Mouse (Mus musculus) heart, embryonic 11.5 days (tissue): ENCODE measurements around the gene Pgc. TPM values are rescaled to one million over a fixed set of nuclear protein-coding genes. Genes with fewer than 3 reads are reported as not detected.
A peak's percentile ranks its signal among the peaks of the same experiment; 100 is the strongest.

Experiments used
- ATAC-seq: fragments of 200-750 bp; cut with Nextera tagmentation; replicated peaks from 2 replicates; pipeline ENCODE4 v1.8.0; 2017; ENCODE audit warnings: moderate library complexity; ENCODE audit not compliant: insufficient number of reproducible peaks, low FRiP score, low TSS enrichment
- H3K27ac ChIP-seq: fragments of 300-500 bp; sonication (generic); 2 replicates; pipeline ENCODE4 v1.5.1; 2014; ENCODE audit warnings: mild to moderate bottlenecking, low read depth, low read length
- H3K27me3 ChIP-seq: fragments of 300-500 bp; sonication (generic); 2 replicates; pipeline ENCODE4 v1.6.1; 2014; ENCODE audit warnings: mild to moderate bottlenecking, low read length, mixed read lengths; ENCODE audit not compliant: control insufficient read depth, insufficient read depth
- H3K36me3 ChIP-seq: fragments of 300-500 bp; sonication (generic); 2 replicates; pipeline ENCODE4 v1.6.1; 2014; ENCODE audit warnings: mild to moderate bottlenecking, low read length, moderate library complexity, mixed read lengths; ENCODE audit not compliant: control insufficient read depth, insufficient read depth
- H3K4me1 ChIP-seq: fragments of 300-500 bp; sonication (generic); 2 replicates; pipeline ENCODE4 v1.6.1; 2014; ENCODE audit warnings: low read length; ENCODE audit not compliant: control insufficient read depth, insufficient read depth
- H3K4me2 ChIP-seq: fragments of 300-500 bp; sonication (generic); 2 replicates; pipeline ENCODE4 v1.6.1; 2014; ENCODE audit warnings: mild to moderate bottlenecking, moderate library complexity
- H3K4me3 ChIP-seq: fragments of 300-500 bp; sonication (generic); 2 replicates; pipeline ENCODE4 v1.5.1; 2014; ENCODE audit warnings: low read depth, low read length
- H3K9ac ChIP-seq: fragments of 300-500 bp; sonication (generic); 2 replicates; pipeline ENCODE4 v1.6.1; 2014; ENCODE audit warnings: mild to moderate bottlenecking, low read depth, low read length, moderate library complexity
- H3K9me3 ChIP-seq: fragments of 300-500 bp; sonication (generic); replicated peaks from 2 replicates; pipeline ENCODE4 v1.6.1; 2016; ENCODE audit warnings: low read length; ENCODE audit not compliant: control insufficient read depth
- WGBS: fragments of 180-500 bp; shearing (Covaris S2); extraction: QIAGEN DNeasy Blood & Tissue Kit; methylation state at CpG from one replicate; pipeline ENCODE4 v1.1.7; 2014; ENCODE audit not compliant: insufficient replicate concordance; 5-methylcytosine and 5-hydroxymethylcytosine counted together
- polyA plus RNA-seq: library from polyadenylated mRNA; unstranded; fragments of >200 nt; fragmentation: Nextera tagmentation; extraction: Ambion mirVana; gene quantifications from 2 replicates; pipeline ENCODE4 v1.2.1, GENCODE M21; 2014

Gene Pgc
- polyA plus RNA-seq, 1 experiment from 2014 or later, result not detected

DNA sequence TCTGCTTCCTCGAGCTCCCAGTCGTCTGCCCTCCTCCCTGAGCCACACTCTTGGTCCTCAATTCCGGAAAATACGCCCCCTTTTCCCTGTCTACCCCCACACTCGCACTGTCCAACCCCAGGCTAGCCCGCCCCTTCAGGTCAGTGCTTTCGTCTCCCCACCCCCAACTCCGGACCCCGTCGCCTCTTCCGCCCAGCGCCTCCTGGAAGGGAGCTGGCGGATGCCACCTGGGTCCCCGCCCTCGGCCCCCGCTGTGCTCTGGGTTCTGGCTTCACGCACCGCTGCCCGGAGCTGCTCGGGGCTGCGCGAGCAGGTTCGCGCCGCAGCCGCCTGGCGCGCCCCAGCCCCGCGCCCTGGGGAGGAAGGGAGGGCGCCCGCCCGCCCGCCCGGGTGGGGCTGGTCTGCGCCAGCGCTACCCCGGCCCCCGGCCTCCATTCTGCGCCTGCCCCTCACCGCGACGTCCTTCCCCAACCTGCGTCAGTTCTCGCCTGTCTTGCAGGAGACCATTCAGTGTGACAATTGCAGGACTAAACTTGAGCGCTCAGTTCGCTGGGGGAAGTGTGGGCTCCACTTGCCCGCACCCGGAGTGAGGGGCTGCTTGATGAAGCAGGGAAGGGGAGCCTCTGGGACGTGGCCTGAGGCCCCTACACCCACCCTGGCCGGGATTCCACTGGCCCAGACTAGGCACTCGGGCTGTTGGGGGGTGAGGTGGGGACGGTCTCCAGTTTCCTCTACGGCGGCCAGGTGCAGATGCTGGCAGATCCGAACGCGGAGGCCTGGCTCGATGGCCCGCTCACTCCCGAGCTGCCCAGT is 11.6 kb downstream of the Pgc start:
- Histone ChIP-seq H3K27me3 (no peaks in the 10 kb centered on the region), H3K4me2 (peak overlapping the region; percentile 99), H3K4me3 (peak overlapping the region; percentile 87), H3K9ac (peak overlapping the region; percentile 79), H3K4me1 (peaks cover 31% of the 10 kb centered on the region), H3K36me3 (no peaks in the 10 kb centered on the region), H3K9me3 (no peaks in the 10 kb centered on the region), H3K27ac (peak overlapping the region; percentile 88)
- under 1% methylated on average over 49 of the region's 61 CpGs for WGBS
- ATAC-seq, result peak; percentile 59

DNA sequence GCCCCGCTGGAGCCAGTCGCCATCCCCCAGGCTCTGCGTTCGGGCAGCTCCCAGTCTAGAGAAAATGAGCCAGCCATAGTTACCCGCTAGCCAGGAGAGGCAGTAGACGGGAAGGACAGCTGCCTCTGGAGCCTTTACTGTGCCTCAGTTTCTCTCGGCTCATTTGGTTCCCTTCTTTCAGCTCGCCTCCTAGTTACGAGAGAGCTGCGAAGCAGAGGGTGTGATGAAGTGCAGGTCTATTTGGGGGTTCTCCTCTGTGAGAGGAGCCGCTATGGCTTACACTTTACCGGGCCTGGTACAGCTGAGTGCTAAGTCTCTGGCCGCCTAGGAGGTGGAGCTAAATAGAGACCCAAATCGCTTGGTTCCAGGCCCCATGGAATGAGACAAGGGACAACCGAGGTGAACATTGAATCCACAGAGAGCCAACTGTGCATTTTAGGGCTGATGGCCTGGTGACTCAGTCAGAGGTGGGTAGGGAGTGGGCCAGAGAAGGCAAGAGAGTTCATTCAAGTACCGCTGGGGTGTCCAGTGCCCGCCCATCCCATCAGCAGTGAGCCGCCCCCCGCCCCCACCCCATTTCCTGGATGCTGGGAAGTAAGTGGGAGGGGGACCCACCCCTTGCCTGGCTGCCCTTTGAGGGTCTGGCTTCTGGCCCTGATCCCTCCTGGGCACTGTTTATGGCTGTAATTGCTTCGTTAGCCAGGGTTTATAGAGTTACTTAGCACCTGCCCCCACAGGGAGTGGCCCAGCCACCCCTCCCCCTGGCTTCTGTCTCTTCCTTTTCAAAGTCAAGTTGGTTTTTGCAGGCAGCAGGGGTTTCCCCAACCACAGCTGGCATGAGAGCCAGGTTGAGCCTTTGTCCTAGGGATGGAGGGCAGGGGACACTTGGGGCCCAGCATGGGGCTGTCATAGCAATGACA is 12.5 kb downstream of the Pgc start:
- Histone ChIP-seq H3K27me3 (no peaks in the 10 kb centered on the region), H3K4me1 (peaks cover 36% of the 10 kb centered on the region), H3K4me2 (peak overlapping the region; percentile 99), H3K9me3 (no peaks in the 10 kb centered on the region), H3K27ac (peak overlapping the region; percentile 88; the same call in 1 of the 2 replicates), H3K9ac (peak overlapping the region; percentile 79), H3K4me3 (peak overlapping the region; percentile 87), H3K36me3 (no peaks in the 10 kb centered on the region)
- 5% methylated on average over 20 of the region's 20 CpGs for WGBS
- ATAC-seq, result no peak

DNA sequence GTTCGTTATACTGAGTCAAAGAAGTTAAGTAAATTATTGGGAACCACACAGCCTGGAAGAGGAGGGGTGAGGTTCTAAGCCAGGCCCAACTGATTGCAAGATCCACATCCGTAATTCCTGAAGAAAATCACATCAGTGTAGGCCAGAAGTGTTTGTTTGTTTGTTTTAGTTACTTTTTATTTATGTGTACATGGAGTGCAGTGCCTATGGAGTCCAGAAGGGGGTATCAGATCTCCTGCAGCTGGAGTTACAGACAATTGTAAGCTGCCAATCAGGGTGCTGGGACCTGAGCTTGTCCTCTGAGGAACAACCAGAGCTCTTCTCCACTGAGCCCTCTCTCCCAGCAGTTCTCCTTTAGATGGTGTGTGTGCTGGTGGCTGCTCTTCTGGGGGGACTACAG is 13.5 kb downstream of the Pgc start:
- Histone ChIP-seq H3K36me3 (no peaks in the 10 kb centered on the region), H3K27me3 (no peaks in the 10 kb centered on the region), H3K9me3 (no peaks in the 10 kb centered on the region), H3K9ac (no peak overlapping the region), H3K4me2 (no peak overlapping the region), H3K4me3 (no peak overlapping the region), H3K4me1 (peaks cover 36% of the 10 kb centered on the region), H3K27ac (no peak overlapping the region)
- no peak for ATAC-seq
- 83% methylated on average over 2 of the region's 2 CpGs for WGBS

DNA sequence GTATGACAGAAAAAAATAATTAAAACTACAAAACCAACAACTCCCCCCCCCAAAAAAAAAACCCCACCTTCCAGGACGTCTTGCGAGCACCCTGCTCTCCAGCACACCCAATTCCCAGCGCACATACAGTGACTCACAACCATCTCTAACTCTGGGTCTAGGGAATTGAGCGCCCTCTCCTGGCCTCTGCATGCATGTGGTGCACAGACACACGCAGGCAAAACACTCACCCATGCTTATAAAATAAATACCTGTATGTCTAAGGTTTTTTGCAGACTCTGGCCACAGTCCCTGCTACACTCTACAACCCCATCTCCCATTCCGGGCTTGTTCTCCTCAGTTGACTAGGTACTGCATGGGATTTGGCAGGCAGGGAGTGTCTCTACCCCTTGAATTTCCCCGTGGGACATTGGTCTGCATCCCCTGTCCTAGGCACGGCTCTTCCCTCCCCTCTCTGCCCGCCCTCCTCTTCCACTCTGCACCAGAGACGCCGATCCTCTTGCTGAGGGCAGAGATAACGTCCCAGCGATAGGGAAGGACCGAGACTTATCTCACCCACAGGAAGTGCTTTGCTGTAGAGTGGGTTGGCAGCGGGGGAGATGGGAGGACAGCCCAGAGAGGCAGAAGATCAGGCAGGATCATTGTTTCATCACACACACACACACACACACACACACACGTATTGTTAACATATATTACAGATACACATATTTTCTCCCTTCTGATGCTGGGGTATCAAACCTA is 16.5 kb downstream of the Pgc start:
- Histone ChIP-seq H3K27ac (peak overlapping the region; percentile 18; the same call in 1 of the 2 replicates), H3K9me3 (no peaks in the 10 kb centered on the region), H3K4me2 (peak overlapping the region; percentile 25; the same call in 1 of the 2 replicates), H3K4me1 (peaks cover 36% of the 10 kb centered on the region), H3K9ac (no peak overlapping the region), H3K27me3 (no peaks in the 10 kb centered on the region), H3K36me3 (no peaks in the 10 kb centered on the region), H3K4me3 (no peak overlapping the region)
- WGBS, result 15% methylated on average over 16 of the region's 16 CpGs
- no peak for ATAC-seq

DNA sequence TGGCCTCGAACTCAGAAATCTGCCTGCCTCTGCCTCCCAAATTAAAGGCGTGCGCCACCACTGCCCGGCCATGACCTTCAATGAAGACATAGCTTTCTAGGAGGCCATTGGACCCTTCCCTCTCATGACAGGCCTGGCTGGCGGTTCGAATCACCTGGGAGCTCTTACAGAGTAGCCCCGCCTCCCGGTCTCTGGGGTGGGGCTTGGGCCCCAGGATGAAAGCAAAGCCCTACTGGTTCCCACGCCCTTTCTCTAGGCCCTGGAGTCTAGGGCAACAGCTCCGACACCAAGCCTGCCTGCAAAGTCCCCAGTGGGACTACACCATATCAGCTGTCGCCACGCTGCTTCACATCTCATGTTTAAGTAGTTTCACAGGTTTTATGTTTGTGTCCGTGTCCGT is 17.4 kb downstream of the Pgc start:
- H3K27ac ChIP-seq, result no peak overlapping the region
- no peaks in the 10 kb centered on the region for H3K27me3 ChIP-seq
- no peaks in the 10 kb centered on the region for H3K9me3 ChIP-seq
- no peak overlapping the region for H3K9ac ChIP-seq
- WGBS, result 87% methylated on average over 14 of the region's 14 CpGs
- no peaks in the 10 kb centered on the region for H3K36me3 ChIP-seq
- no peak overlapping the region for H3K4me3 ChIP-seq
- H3K4me1 ChIP-seq, result peaks cover 36% of the 10 kb centered on the region
- H3K4me2 ChIP-seq, result no peak overlapping the region
- no peak for ATAC-seq

DNA sequence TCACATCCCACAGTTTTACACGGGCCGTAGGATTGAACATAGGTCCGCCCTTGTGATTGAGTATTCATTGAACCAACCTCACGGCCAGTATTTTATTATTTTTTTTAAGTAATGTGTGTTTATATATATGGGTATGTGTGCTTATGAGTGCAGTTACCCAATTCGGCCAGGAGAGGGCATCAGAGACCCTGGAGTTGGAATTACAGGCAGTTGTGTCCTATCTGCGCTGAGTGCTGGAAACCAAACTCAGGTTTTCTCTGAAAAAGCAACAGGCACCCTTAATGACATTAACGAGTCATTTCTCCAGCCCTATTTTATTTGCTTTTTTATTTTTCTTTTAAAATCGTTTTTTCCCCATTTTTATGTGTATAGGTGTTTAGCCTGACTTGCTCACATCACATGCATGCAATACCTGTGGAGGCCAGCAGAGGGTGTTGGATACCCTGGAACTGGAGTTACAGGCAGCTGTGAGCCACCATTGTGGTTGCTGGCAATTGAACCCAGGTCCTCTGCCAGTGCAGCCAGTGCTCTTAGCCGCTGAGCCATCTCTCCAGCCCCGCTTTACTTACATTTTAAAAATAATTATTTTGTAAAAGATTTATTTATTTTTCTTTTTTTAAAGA is 18.2 kb downstream of the Pgc start:
- H3K9me3 ChIP-seq, result no peaks in the 10 kb centered on the region
- H3K4me3 ChIP-seq, result no peak overlapping the region
- H3K27me3 ChIP-seq, result no peaks in the 10 kb centered on the region
- H3K27ac ChIP-seq, result no peak overlapping the region
- WGBS, result 86% methylated on average over 10 of the region's 10 CpGs
- no peak for ATAC-seq
- H3K4me1 ChIP-seq, result peaks cover 35% of the 10 kb centered on the region
- H3K36me3 ChIP-seq, result no peaks in the 10 kb centered on the region
- no peak overlapping the region for H3K4me2 ChIP-seq
- H3K9ac ChIP-seq, result no peak overlapping the region

DNA sequence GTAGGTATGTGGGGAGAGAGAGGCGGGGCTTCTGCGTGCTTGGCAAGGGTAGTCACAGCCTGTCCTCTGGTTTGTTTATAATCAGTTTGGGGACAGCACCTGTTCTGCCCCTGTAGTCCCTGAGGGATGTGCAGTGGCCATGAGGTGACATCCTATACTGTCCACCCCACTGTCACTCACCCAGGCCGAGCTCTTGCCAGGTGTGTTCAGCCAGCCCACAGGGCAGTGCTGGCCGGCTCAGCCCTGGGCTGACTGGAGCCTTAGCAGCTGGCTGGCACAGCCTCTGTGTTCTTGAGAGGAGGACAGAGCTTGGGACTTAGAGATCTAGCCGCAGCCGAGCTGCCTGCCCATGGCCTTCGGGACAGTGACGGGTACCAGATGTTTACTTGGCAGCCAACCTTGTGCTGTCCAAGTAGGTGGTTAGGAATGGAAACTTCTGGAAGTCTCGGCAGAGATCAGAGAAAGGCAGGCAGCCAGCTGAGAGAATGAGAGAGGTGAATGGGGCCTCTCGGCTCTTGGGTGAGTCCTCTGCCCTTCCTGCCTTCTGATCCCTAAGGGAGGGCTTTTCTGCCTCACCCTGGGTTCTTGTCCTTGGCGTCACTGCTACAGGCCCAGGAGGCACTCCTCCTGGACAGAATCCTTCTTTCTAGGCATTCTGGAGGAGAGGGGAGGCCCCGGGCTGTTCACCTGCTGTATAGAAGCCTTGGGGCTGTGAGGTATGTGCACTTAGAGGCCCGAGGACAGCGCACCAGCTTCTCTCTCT is 22.3 kb downstream of the Pgc start:
- 50% methylated on average over 14 of the region's 14 CpGs for WGBS
- ATAC-seq, result 0 out of 2 replicates have a peak, but pooled peaks have one; percentile 24
- Histone ChIP-seq H3K36me3 (no peaks in the 10 kb centered on the region), H3K9ac (peak overlapping the region; percentile 54; the same call in 1 of the 2 replicates), H3K4me1 (peaks cover 29% of the 10 kb centered on the region), H3K27me3 (no peaks in the 10 kb centered on the region), H3K4me2 (no peak overlapping the region), H3K9me3 (no peaks in the 10 kb centered on the region), H3K27ac (peak overlapping the region; percentile 4), H3K4me3 (no peak overlapping the region)
